Mouse (Mus musculus): ENCODE results near the gene Pdcd1lg2.
"Not testable (repeated sequence)": the region's sequence is repeated elsewhere in the genome, so short reads cannot be mapped to it uniquely, and the experiment has no call there.

Gene Pdcd1lg2

GRCm38 (mm10) chr19:29384412-29384811, 26.3 kb upstream of the Pdcd1lg2 start:
- DNase-seq = no peak

GRCm38 (mm10) chr19:29384994-29385393, 25.7 kb upstream of the Pdcd1lg2 start:
- DNase-seq = no peak

GRCm38 (mm10) chr19:29385822-29386221, 24.9 kb upstream of the Pdcd1lg2 start:
- DNase-seq = no peak

- DNase-seq = no peak
These were observed 21.9 kb upstream of the Pdcd1lg2 start for GRCm38 (mm10) chr19:29388818-29389217.

GRCm38 (mm10) chr19:29390483-29390882, 20.2 kb upstream of the Pdcd1lg2 start:
- DNase-seq = no peak

GRCm38 (mm10) chr19:29391279-29391678, 19.4 kb upstream of the Pdcd1lg2 start:
- no peak for DNase-seq

- no peak for DNase-seq
These were observed 17.4 kb upstream of the Pdcd1lg2 start for GRCm38 (mm10) chr19:29393333-29393732.

- no peak for DNase-seq
These were observed 16.0 kb upstream of the Pdcd1lg2 start for GRCm38 (mm10) chr19:29394721-29395120.

- DNase-seq = no peak
These were observed 14.4 kb upstream of the Pdcd1lg2 start for GRCm38 (mm10) chr19:29396353-29396752.

- no peak for DNase-seq
These were observed 10.9 kb upstream of the Pdcd1lg2 start for GRCm38 (mm10) chr19:29399786-29400185.

- DNase-seq = no peak
These were observed 10.3 kb upstream of the Pdcd1lg2 start for GRCm38 (mm10) chr19:29400466-29400865.

- no peak for DNase-seq
These were observed 8.1 kb upstream of the Pdcd1lg2 start for GRCm38 (mm10) chr19:29402621-29403020.

- no peak for DNase-seq
These were observed 7.5 kb upstream of the Pdcd1lg2 start for GRCm38 (mm10) chr19:29403251-29403650.

- DNase-seq = no peak
These were observed 5.3 kb upstream of the Pdcd1lg2 start for GRCm38 (mm10) chr19:29405388-29405787.

- no peak for DNase-seq
These were observed 4.4 kb upstream of the Pdcd1lg2 start for GRCm38 (mm10) chr19:29406042-29407017.

- peak; percentile 63 for DNase-seq
These were observed 2.0 kb downstream of the Pdcd1lg2 start for GRCm38 (mm10) chr19:29412476-29413420.

- no peak for DNase-seq
These were observed 3.8 kb downstream of the Pdcd1lg2 start for GRCm38 (mm10) chr19:29414513-29414912.

- DNase-seq = not testable (repeated sequence)
These were observed 4.2 kb downstream of the Pdcd1lg2 start for GRCm38 (mm10) chr19:29414917-29415316.

GRCm38 (mm10) chr19:29416393-29416902, 5.7 kb downstream of the Pdcd1lg2 start:
- DNase-seq = no peak

- no peak for DNase-seq
These were observed 6.5 kb downstream of the Pdcd1lg2 start for GRCm38 (mm10) chr19:29417188-29417587.

- DNase-seq = no peak
These were observed 7.2 kb downstream of the Pdcd1lg2 start for GRCm38 (mm10) chr19:29417894-29418293.

GRCm38 (mm10) chr19:29418661-29419115, 8.0 kb downstream of the Pdcd1lg2 start:
- DNase-seq = peak; percentile 13

GRCm38 (mm10) chr19:29419506-29419905, 8.8 kb downstream of the Pdcd1lg2 start:
- no peak for DNase-seq

Data from kidney, postnatal 10 days (tissue).